Comparison of ENCODE assay signal across 15 mouse cellular contexts in the genomic region with DNA sequence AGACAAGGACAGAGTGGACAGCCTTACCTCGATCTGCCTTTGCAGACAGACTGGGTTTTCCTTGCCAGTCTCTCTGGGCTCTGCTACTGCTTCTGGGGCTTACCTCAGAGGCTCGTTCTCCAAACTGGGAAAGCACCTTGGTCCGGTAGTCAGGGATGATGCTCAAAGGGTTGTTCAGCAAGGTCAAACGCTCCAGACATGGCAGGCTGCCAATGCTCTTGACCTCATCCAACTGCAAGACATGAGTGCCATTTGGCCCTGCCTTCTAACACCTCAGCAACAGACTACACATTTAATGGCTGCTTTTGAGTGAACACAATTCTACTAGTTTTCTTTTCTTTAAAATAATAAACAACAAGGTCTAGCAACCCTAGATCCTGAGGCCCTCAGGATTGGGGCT. TPM values are rescaled to one million over a fixed set of nuclear protein-coding genes. Genes with fewer than 3 reads are reported as not detected.
DNase-seq lines count a peak whose midpoint lies in the region; ATAC-seq and TF ChIP-seq lines count a peak whose summit lies in the region.
"Had no signal": no experiment of that assay in that cellular context is flagged by ENCODE, and none has a peak within 500 bp of the region (broad histone marks: within the 10 kb centered on the region; RNA-seq: fewer than 3 reads in every experiment).

No protein-coding gene starts in this region.

- no peaks in the 10 kb centered on the region for H3K9me3 ChIP-seq in kidney, embryonic 16.5 days (ENCODE audit: low read length)
- H3K9me3 ChIP-seq in hindbrain, embryonic 11.5 days (ENCODE audit: control insufficient read depth, low read length), result no peaks in the 10 kb centered on the region
- H3K9me3 ChIP-seq: forebrain, embryonic 10.5 days; hindbrain, embryonic 12.5 days; midbrain, embryonic 12.5 days; neural tube, embryonic 13.5 days had no signal

- no peak overlapping the region for H3K9ac ChIP-seq in kidney, embryonic 16.5 days (replicated peaks; ENCODE audit: low read length)
- no peak overlapping the region for H3K9ac ChIP-seq in hindbrain, embryonic 11.5 days (ENCODE audit: low read depth, low read length)
- H3K9ac ChIP-seq: hindbrain, embryonic 12.5 days; liver, embryonic 14.5 days; midbrain, embryonic 12.5 days; neural tube, embryonic 13.5 days had no signal

- peaks cover 28% of the 10 kb centered on the region for H3K4me1 ChIP-seq in kidney, adult 2 months (ENCODE audit: control insufficient read depth, insufficient read depth, low read length)
- peaks cover 8% of the 10 kb centered on the region; the same call in 1 of the 2 replicates for H3K4me1 ChIP-seq in kidney, embryonic 16.5 days (ENCODE audit: insufficient read depth, low read length)
- no peaks in the 10 kb centered on the region for H3K4me1 ChIP-seq in hindbrain, embryonic 11.5 days (replicated peaks; ENCODE audit: control insufficient read depth, insufficient read depth, low read length)
- H3K4me1 ChIP-seq: hindbrain, embryonic 12.5 days; neural tube, embryonic 13.5 days had no signal

- no peak overlapping the region for H3K4me3 ChIP-seq in kidney, adult 2 months (ENCODE audit: insufficient read depth, low read depth, low read length)
- H3K4me3 ChIP-seq in kidney, embryonic 16.5 days (ENCODE audit: low read length), result no peak overlapping the region
- H3K4me3 ChIP-seq in hindbrain, embryonic 11.5 days (ENCODE audit: low read depth, low read length), result no peak overlapping the region
- H3K4me3 ChIP-seq: forebrain, embryonic 10.5 days; hindbrain, embryonic 12.5 days; midbrain, embryonic 12.5 days; neural tube, embryonic 13.5 days had no signal

- WGBS in kidney, adult 2 months, result 26% methylated on average over 4 of the region's 4 CpGs
- 55% methylated on average over 4 of the region's 4 CpGs for WGBS in kidney, embryonic 16.5 days
- 96% methylated on average over 4 of the region's 4 CpGs for WGBS in hindbrain, embryonic 11.5 days

- H3K27me3 ChIP-seq in kidney, adult 2 months (replicated peaks; ENCODE audit: control insufficient read depth, insufficient read depth, low read length), result no peaks in the 10 kb centered on the region
- no peaks in the 10 kb centered on the region for H3K27me3 ChIP-seq in kidney, embryonic 16.5 days (ENCODE audit: insufficient read depth, low read length)
- no peaks in the 10 kb centered on the region for H3K27me3 ChIP-seq in hindbrain, embryonic 11.5 days (ENCODE audit: control insufficient read depth, insufficient read depth, low read length)
- H3K27me3 ChIP-seq: hindbrain, embryonic 12.5 days; midbrain, embryonic 12.5 days; neural tube, embryonic 13.5 days had no signal

- no peak overlapping the region for H3K4me2 ChIP-seq in kidney, embryonic 16.5 days (replicated peaks; ENCODE audit: low read depth, low read length)
- H3K4me2 ChIP-seq in hindbrain, embryonic 11.5 days (replicated peaks; ENCODE audit: low read depth, low read length), result no peak overlapping the region
- H3K4me2 ChIP-seq: hindbrain, embryonic 12.5 days; midbrain, embryonic 12.5 days; neural tube, embryonic 13.5 days had no signal

- no peak for TF ChIP-seq POLR2A in kidney, adult 2 months (IDR thresholded peaks at IDR 0.05; ENCODE audit: low read depth, low read length)

- TF ChIP-seq CTCF in kidney, adult 2 months (conservative IDR thresholded peaks at IDR 0.05; ENCODE audit: insufficient read depth, insufficient read length, low read depth, low read length), result no peak

- peak overlapping the region; percentile 22; the same call in 1 of the 2 replicates for H3K27ac ChIP-seq in kidney, adult 2 months (ENCODE audit: insufficient read depth, low read depth, low read length)
- no peak overlapping the region for H3K27ac ChIP-seq in kidney, embryonic 16.5 days (ENCODE audit: low read length)
- H3K27ac ChIP-seq in hindbrain, embryonic 11.5 days (ENCODE audit: low read depth, low read length), result no peak overlapping the region
- H3K27ac ChIP-seq: forebrain, embryonic 10.5 days; hindbrain, embryonic 12.5 days; liver, embryonic 14.5 days; midbrain, embryonic 12.5 days; neural tube, embryonic 13.5 days had no signal

- H3K36me3 ChIP-seq in kidney, adult 2 months (ENCODE audit: control insufficient read depth, insufficient read depth, low read length), result peaks cover 12% of the 10 kb centered on the region
- H3K36me3 ChIP-seq in kidney, embryonic 16.5 days (ENCODE audit: insufficient read depth, low read length), result peaks cover 96% of the 10 kb centered on the region
- peaks cover 52% of the 10 kb centered on the region for H3K36me3 ChIP-seq in hindbrain, embryonic 11.5 days (ENCODE audit: control insufficient read depth, insufficient read depth, low read length)

- DNase-seq in kidney, adult 2 months, result peak; percentile 91
- DNase-seq in brain, adult 2 months (ENCODE audit: low read depth, low spot score), result peak; percentile 45
- peak; percentile 87 for DNase-seq in kidney, adult 9 months
- peak; percentile 84 for DNase-seq in lung, postnatal 36 days
- DNase-seq in testis, postnatal 14 days (ENCODE audit: low spot score), result no peak
- DNase-seq in hindbrain, embryonic 11.5 days (ENCODE audit: low spot score), result no peak
- DNase-seq: gastrocnemius, postnatal 10 days; right cerebral cortex, adult 18-20 months; thymus, adult 2 months had no signal

- ATAC-seq in kidney, embryonic 16.5 days (ENCODE audit: low FRiP score, low TSS enrichment), result no peak
- ATAC-seq in hindbrain, embryonic 11.5 days (ENCODE audit: low FRiP score), result no peak

RNA-seq across cellular contexts. Expression of a gene that starts 18.2 kb away (rescaled TPM):
- polyA plus RNA-seq in kidney, adult 2 months (2012; rRNA removed), result 41.5 and 46.8 TPM in 2 replicates
- 35.2 and 39.8 TPM in 2 replicates for polyA plus RNA-seq in kidney, embryonic 16.5 days (2015; fragmentation: Nextera tagmentation; extraction: Ambion mirVana)
- polyA plus RNA-seq in hindbrain, embryonic 11.5 days (2014; fragmentation: Nextera tagmentation; extraction: Ambion mirVana), result 23.5 and 25.5 TPM in 2 replicates

RNA-seq across cellular contexts. Expression of a gene that starts 21.5 kb away (rescaled TPM):
- polyA plus RNA-seq in kidney, adult 2 months (2012; rRNA removed), result 2.1 and 9.1 TPM in 2 replicates
- 10.2 and 10.6 TPM in 2 replicates for polyA plus RNA-seq in kidney, embryonic 16.5 days (2015; fragmentation: Nextera tagmentation; extraction: Ambion mirVana)
- 8.9 and 17.2 TPM in 2 replicates for polyA plus RNA-seq in hindbrain, embryonic 11.5 days (2014; fragmentation: Nextera tagmentation; extraction: Ambion mirVana)

RNA-seq across cellular contexts. Expression of a gene that starts 30.1 kb away (rescaled TPM):
- 244 and 277 TPM in 2 replicates for polyA plus RNA-seq in kidney, adult 2 months (2012; rRNA removed)
- polyA plus RNA-seq in kidney, embryonic 16.5 days (2015; fragmentation: Nextera tagmentation; extraction: Ambion mirVana), result 419 and 421 TPM in 2 replicates
- polyA plus RNA-seq in hindbrain, embryonic 11.5 days (2014; fragmentation: Nextera tagmentation; extraction: Ambion mirVana), result 251 and 305 TPM in 2 replicates

RNA-seq across cellular contexts. Expression of a gene that starts 31.0 kb away (rescaled TPM):
- polyA plus RNA-seq in kidney, adult 2 months (2012; rRNA removed), result 34.2 and 38.8 TPM in 2 replicates
- polyA plus RNA-seq in kidney, embryonic 16.5 days (2015; fragmentation: Nextera tagmentation; extraction: Ambion mirVana), result 5.3 and 5.4 TPM in 2 replicates
- 0.42 and 0.51 TPM in 2 replicates for polyA plus RNA-seq in hindbrain, embryonic 11.5 days (2014; fragmentation: Nextera tagmentation; extraction: Ambion mirVana)

RNA-seq across cellular contexts. Expression of a gene that starts 55.8 kb away (rescaled TPM):
- 56.2 and 62.4 TPM in 2 replicates for polyA plus RNA-seq in kidney, adult 2 months (2012; rRNA removed)
- polyA plus RNA-seq in kidney, embryonic 16.5 days (2015; fragmentation: Nextera tagmentation; extraction: Ambion mirVana), result 350 and 354 TPM in 2 replicates
- polyA plus RNA-seq in hindbrain, embryonic 11.5 days (2014; fragmentation: Nextera tagmentation; extraction: Ambion mirVana), result 458 and 483 TPM in 2 replicates

Comparison
In these comparisons a context has a peak if more than half of its experiments do, and no peak if none do; other contexts are left out.
1. DNase-seq: peak in kidney, adult 2 months (single experiment), brain, adult 2 months (single experiment), kidney, adult 9 months (single experiment) and lung, postnatal 36 days (single experiment); none in testis, postnatal 14 days (single experiment) and hindbrain, embryonic 11.5 days (single experiment).